Mouse (Mus musculus): ENCODE measurements around the gene Hmgcs1. TPM values are rescaled to one million over a fixed set of nuclear protein-coding genes. Genes with fewer than 3 reads are reported as not detected.
"Not testable (repeated sequence)": the region's sequence is repeated elsewhere in the genome, so short reads cannot be mapped to it uniquely, and the experiment has no call there.

Gene Hmgcs1
- total RNA-seq, 2 experiments from 2014 or later: 71.1 to 73.3 TPM

DNA sequence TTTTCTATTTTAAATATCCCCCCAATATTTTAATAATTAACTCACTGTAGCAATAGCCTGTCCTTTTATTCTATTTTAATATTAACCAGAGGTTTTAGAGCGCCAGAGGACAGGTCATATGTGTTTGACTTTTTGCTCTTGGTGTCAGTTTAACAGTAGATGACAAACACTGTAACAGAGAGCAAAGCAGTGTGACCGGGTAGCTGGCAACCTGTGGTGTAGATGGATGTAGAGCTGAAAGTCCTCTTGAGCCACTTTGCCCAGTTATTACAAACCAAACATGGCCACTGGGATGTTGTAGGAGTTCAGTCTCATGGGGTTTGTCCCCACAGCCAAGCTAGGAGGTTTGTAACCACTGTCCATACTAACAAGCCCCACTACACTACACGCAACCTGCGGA lies 8.3 kb downstream of the Hmgcs1 start:
- no peak for DNase-seq
- intact Hi-C loops (cut with DNase I): no loop called here

GRCm38 (mm10) chr13:119704280-119704679 lies 14.1 kb downstream of the Hmgcs1 start:
- no peak for DNase-seq
- intact Hi-C loops (cut with DNase I): no loop called here

GRCm38 (mm10) chr13:119706278-119706880 lies 16.2 kb downstream of the Hmgcs1 start:
- intact Hi-C loops (cut with DNase I): not testable (repeated sequence)

DNA sequence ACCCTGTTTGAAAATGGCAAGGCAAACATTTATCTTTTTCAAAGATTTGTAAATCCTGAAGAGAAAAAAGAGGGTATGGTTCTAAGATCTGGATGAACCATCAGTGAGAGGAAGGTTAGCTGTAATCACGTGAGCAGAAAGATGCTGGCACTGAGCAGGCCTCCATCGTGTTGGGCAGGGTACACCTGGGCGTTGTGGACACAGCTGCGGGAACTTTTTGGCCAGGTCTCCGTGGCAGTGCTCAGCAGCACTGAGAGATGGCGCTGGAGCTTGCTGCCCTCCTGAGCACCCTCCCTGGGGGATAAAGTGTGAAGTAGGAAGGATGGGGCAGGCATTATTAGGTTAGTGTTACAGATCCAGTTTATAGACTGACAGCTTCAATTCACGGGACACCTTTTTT lies 16.8 kb downstream of the Hmgcs1 start:
- intact Hi-C loops (cut with DNase I): no loop called here
- no peak for DNase-seq

More at GRCm38 (mm10) chr13:119706278-119706880, 16.2 kb downstream of the Hmgcs1 start:
- not testable (repeated sequence) for DNase-seq

GRCm38 (mm10) chr13:119707906-119708305 lies 17.7 kb downstream of the Hmgcs1 start:
- intact Hi-C loops (cut with DNase I): no loop called here
- no peak for DNase-seq

DNA sequence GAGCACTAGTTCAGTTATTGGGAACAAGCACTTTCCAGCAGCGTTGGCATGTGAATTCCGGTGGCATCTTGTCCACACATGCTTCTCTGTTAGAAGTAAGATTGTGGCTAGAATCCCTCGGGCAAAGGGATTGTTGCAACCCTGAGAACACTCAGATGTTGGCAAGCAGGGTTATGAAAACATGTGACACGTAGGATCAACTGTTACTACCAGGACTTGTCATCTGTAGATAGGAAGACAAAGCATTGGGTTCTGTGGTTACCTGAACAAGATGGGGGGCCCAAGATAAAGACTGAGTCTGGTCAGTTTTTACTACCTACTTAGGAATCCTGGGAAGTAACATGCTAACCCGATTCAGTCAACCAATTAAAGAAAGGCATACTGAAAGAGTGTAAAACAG lies 18.8 kb downstream of the Hmgcs1 start:
- DNase-seq: no peak
- intact Hi-C loops (cut with DNase I): no loop called here

DNA sequence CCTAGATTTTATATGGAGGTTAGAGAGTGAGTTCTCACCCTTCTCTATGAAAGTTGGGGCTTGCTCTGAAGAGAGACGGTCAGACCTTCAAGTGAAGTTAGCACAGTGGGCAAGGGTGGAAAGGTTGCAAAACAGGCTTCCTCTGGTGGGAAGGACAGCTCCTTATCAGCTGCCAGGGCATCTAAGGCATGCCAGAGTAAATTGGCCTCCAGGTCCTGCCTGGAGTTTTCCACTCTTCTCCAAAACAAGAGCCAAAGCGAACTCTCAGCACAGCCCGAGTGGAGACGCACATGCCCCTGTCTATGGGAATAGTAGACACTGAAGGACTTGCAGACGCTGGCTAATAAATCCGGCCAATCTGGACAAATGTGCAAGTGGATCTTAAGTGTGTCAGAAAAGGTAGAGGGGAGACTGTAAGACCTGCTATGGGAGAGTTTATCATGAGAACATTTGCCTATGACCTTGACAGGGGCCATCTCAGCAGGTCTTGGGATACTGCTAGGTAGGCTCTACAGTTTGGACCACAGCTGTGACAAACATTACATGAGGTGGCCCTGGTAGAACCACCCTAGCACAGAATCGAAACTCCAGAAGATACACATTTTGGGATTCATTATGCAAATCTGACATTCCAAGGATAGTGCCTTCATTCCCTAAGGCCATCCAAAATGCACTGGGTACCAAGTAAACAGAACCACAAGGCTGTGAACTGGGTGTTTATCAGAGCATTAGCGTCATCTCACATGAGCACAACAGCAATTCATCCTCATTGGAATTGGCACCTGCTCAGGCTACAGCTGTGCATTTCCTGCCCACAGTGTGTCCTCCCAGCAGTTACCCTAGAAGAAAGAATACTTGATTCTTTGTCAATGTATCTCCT lies 19.4 kb downstream of the Hmgcs1 start:
- no peak for DNase-seq
- intact Hi-C loops (cut with DNase I): no loop called here

GRCm38 (mm10) chr13:119710268-119710610 lies 20.1 kb downstream of the Hmgcs1 start:
- intact Hi-C loops (cut with DNase I): no loop called here
- DNase-seq: no peak

GRCm38 (mm10) chr13:119712463-119712862 lies 22.3 kb downstream of the Hmgcs1 start:
- intact Hi-C loops (cut with DNase I): no loop called here
- no peak for DNase-seq

GRCm38 (mm10) chr13:119713107-119713787 lies 23.1 kb downstream of the Hmgcs1 start:
- no peak for DNase-seq
- intact Hi-C loops (cut with DNase I): no loop called here

GRCm38 (mm10) chr13:119713821-119714220 lies 23.6 kb downstream of the Hmgcs1 start:
- intact Hi-C loops (cut with DNase I): no loop called here
- no peak for DNase-seq

- intact Hi-C loops (cut with DNase I): no loop called here
- no peak for DNase-seq
These were observed 25.9 kb downstream of the Hmgcs1 start for GRCm38 (mm10) chr13:119716105-119716504.

DNA sequence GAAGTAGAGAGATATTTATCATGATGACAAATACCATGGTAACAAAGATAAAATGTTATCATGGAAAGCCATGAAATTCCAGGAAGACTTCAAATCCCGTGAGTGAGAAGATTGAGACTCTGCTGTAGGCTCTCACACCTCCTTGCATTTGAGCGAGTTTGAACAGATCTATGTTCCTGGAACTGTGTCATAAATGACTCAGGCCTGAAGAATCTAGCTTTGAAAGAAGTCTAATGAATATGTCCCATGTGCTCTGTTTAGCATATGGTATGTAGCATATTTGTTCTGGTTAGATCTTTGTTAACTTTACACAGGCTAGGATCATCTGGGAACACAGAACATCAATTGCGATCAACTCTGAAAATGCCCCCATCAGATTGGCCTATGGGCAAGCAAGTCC lies 32.3 kb downstream of the Hmgcs1 start:
- intact Hi-C loops (cut with DNase I): no loop called here
- DNase-seq: no peak

DNA sequence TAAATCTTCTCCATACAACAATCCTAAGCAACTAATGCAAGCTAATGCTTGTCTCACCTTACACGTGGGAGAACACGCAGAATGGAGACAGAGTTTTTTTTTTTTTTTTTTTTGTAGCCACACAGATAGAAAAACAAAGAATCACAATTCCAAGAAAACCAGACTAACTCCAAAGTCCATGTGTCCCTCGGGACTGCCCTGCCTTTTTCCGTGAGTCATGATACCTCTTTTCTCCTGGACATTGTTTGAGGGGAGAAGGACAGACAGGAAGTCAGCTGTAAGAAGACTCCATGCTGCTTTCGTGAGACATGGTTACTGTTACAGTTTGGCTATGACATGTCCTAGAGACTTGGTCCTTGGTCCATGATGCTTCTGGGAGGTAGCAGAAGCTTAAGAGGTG lies 33.2 kb downstream of the Hmgcs1 start:
- no peak for DNase-seq
- intact Hi-C loops (cut with DNase I): no loop called here

DNA sequence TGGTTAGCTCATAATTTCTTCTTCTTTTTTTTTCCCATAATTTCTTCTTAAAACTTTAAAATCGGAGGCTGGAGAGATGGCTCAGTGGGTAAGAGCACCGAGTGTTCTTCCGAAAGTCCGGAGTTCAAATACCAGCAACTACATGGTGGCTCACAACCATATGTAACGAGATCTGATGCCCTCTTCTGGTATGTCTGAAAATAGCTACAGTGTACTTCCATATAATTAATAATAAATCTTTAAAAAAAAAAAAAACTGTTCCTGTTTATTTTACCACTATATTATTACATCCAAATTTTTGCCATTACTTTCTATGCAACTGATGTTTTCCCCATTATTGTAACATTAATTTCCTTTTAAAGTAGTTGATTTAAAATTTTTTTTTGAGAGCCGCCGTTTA lies 34.4 kb downstream of the Hmgcs1 start:
- no peak for DNase-seq
- intact Hi-C loops (cut with DNase I): loop anchor here (2.0 kb wide), 1 partner anchor 84 kb away; no protein-coding TSS in a partner anchor

GRCm38 (mm10) chr13:119727608-119728387 lies 37.6 kb downstream of the Hmgcs1 start:
- DNase-seq: no peak
- intact Hi-C loops (cut with DNase I): no loop called here

- no peak for DNase-seq
- intact Hi-C loops (cut with DNase I): no loop called here
These were observed 39.2 kb downstream of the Hmgcs1 start for GRCm38 (mm10) chr13:119729406-119729805.

DNA sequence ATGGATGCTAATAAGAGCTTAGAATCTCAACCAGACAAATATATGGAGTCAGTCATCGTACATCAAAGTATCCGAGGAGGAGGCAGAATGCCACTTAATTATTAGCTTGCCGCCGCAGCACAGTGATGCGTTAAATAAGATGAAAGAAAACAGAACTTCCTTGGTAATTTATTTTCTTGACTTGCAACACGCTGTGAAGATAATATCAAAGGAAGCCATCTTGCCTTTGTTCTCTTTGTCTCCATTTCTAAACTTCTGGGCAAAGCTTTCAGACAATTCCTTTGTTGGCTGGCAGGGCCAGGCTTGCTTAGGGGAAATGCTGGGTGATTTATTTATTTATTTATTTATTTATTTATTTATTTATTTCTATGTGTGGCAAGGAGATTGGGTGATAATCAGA lies 41.3 kb downstream of the Hmgcs1 start:
- intact Hi-C loops (cut with DNase I): no loop called here
- DNase-seq: no peak

DNA sequence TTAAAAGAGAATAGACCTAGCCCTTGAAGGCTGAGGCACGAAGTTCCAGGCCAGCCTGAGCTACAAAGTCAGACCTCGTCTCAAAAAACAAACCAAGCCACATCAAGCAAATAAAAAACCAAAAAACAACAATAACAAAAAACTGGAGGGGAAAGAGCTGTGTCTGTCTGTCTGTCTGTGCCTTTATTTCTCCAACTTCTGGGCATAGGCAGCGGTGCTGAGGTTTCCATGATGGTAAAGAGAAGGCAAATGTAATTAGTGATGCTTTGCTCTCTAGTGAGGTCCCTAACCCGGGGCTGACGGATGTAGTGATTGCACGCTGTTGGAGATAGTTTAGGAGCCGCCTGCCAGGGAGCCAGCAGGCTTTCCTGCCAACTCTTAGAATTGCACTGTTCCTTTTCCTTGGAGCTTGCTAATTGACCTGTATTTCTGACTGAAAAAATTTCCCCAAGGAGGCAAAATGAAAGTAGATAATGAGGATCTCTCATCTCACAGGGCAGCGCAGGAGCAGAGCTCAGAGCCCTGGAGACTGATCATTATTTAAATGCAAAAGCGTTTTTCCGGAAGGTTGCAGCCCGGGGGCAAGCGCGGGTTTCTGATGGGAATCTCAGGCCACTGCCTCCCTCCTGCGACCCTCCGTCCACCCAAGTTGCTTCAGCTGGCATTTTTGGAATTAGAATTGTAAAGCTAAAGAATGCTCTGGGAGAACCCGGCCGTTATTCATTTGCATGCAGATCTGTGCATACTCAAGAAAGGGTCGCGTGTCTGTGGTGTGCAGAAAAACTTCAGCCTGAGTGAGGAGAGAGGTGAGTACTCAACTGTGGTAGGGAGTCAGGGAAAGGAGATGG lies 51.4 kb downstream of the Hmgcs1 start:
- intact Hi-C loops (cut with DNase I): no loop called here
- no peak for DNase-seq

Data from heart, postnatal 10 days (tissue).